Mouse (Mus musculus) left cerebral cortex, postnatal 36 days (tissue): ENCODE data around the gene Fam178b. TPM values are rescaled to one million over a fixed set of nuclear protein-coding genes. Genes with fewer than 3 reads are reported as not detected.
"Not testable (repeated sequence)": the region's sequence is repeated elsewhere in the genome, so short reads cannot be mapped to it uniquely, and the experiment has no call there.

Experiments used
- DNase-seq, 2 experiments: peaks; one replicate each; pipeline ENCODE4 v3.0.0; 2021 to 2022; ENCODE audit warnings: low spot score in 2 of 2, mixed read lengths in 1 of 2
- intact Hi-C: fragments of 180-260 bp; cut with DNase I; formaldehyde crosslinking; loops from one replicate; pipeline ENCODE4 v1.15.1; 2025
- total RNA-seq, 2 experiments: library from RNA; stranded (reverse); gene quantifications; 2 replicates each; pipeline ENCODE4 v1.2.3; 2021

Gene Fam178b
- total RNA-seq, 2 experiments from 2014 or later, result not detected

GRCm38 (mm10) chr1:36632846-36633245 is 50.1 kb downstream of the Fam178b start:
- intact Hi-C loops, result no loop called here
- DNase-seq, result no peak

GRCm38 (mm10) chr1:36632090-36632489 is 50.9 kb downstream of the Fam178b start:
- intact Hi-C loops, result no loop called here
- no peak for DNase-seq

- DNase-seq, result no peak
- intact Hi-C loops, result no loop called here
Observed at GRCm38 (mm10) chr1:36631391-36631790, 51.6 kb downstream of the Fam178b start.

GRCm38 (mm10) chr1:36630053-36630739 is 52.8 kb downstream of the Fam178b start:
- intact Hi-C loops, result no loop called here
- DNase-seq, result no peak

GRCm38 (mm10) chr1:36628585-36628984 is 54.4 kb downstream of the Fam178b start:
- DNase-seq, result no peak
- intact Hi-C loops, result no loop called here

GRCm38 (mm10) chr1:36625442-36625841 is 57.5 kb downstream of the Fam178b start:
- no peak for DNase-seq
- intact Hi-C loops, result no loop called here

- intact Hi-C loops, DNase-seq: not testable (repeated sequence)
Observed at GRCm38 (mm10) chr1:36615958-36616357, 67.0 kb downstream of the Fam178b start.

- no peak for DNase-seq
- intact Hi-C loops, result no loop called here
Observed at GRCm38 (mm10) chr1:36615188-36615587, 67.8 kb downstream of the Fam178b start.

- intact Hi-C loops, result no loop called here
- no peak for DNase-seq
Observed at GRCm38 (mm10) chr1:36614584-36614983, 68.4 kb downstream of the Fam178b start.

GRCm38 (mm10) chr1:36613374-36613895 is 69.5 kb downstream of the Fam178b start:
- no peak for DNase-seq
- intact Hi-C loops, result no loop called here

- intact Hi-C loops, result no loop called here
- DNase-seq, result no peak
Observed at GRCm38 (mm10) chr1:36612362-36612761, 70.6 kb downstream of the Fam178b start.

- intact Hi-C loops, result no loop called here
- no peak for DNase-seq
Observed at GRCm38 (mm10) chr1:36611449-36612123, 71.4 kb downstream of the Fam178b start.

GRCm38 (mm10) chr1:36608211-36608610 is 74.8 kb downstream of the Fam178b start:
- intact Hi-C loops, result loop anchor here (5.0 kb wide), 1 partner anchor 51 kb away; the partner anchor contains the start of gene Sema4c
- no peak for DNase-seq

GRCm38 (mm10) chr1:36606951-36607350 is 76.0 kb downstream of the Fam178b start:
- peak; percentile 65 to 79 for DNase-seq
- intact Hi-C loops, result loop anchor here (5.0 kb wide), 1 partner anchor 50 kb away; the partner anchor contains the start of gene Sema4c

GRCm38 (mm10) chr1:36604254-36605156 is 78.5 kb downstream of the Fam178b start:
- intact Hi-C loops, result loop anchor here (5.0 kb wide), 1 partner anchor 47 kb away; the partner anchor contains the start of gene Sema4c
- DNase-seq, result no peak

GRCm38 (mm10) chr1:36603361-36603760 is 79.6 kb downstream of the Fam178b start:
- peak; percentile 40 to 47 for DNase-seq
- intact Hi-C loops, result no loop called here

- no peak for DNase-seq
- intact Hi-C loops, result loop anchor here (1.0 kb wide), 1 partner anchor 113 kb away; no protein-coding TSS in a partner anchor
Observed at GRCm38 (mm10) chr1:36602271-36602670, 80.7 kb downstream of the Fam178b start.

GRCm38 (mm10) chr1:36598411-36598810 is 84.6 kb downstream of the Fam178b start:
- intact Hi-C loops, result no loop called here
- no peak for DNase-seq

GRCm38 (mm10) chr1:36596114-36596513 is 86.9 kb downstream of the Fam178b start:
- intact Hi-C loops, result no loop called here
- no peak for DNase-seq
